Mouse (Mus musculus) small intestine, adult 2 months (tissue): ENCODE results near the gene Vars2.

ENCODE experiments used
- CTCF ChIP-seq: fragments of 200-500 bp; IDR thresholded peaks from 2 replicates; pipeline ENCODE4 v1.5.1; 2012; ENCODE audit warnings: low read depth, mild to moderate bottlenecking, control low read depth, inconsistent platforms, low read length, moderate library complexity, mixed read lengths; ENCODE audit not compliant: insufficient replicate concordance, insufficient read length; ENCODE audit errors: extremely low read depth
- POLR2A ChIP-seq: fragments of 200-500 bp; IDR thresholded peaks from 2 replicates; pipeline ENCODE4 v1.6.1; 2012; ENCODE audit warnings: low read depth, mild to moderate bottlenecking, control low read depth, inconsistent platforms, low read length, moderate library complexity

DNA sequence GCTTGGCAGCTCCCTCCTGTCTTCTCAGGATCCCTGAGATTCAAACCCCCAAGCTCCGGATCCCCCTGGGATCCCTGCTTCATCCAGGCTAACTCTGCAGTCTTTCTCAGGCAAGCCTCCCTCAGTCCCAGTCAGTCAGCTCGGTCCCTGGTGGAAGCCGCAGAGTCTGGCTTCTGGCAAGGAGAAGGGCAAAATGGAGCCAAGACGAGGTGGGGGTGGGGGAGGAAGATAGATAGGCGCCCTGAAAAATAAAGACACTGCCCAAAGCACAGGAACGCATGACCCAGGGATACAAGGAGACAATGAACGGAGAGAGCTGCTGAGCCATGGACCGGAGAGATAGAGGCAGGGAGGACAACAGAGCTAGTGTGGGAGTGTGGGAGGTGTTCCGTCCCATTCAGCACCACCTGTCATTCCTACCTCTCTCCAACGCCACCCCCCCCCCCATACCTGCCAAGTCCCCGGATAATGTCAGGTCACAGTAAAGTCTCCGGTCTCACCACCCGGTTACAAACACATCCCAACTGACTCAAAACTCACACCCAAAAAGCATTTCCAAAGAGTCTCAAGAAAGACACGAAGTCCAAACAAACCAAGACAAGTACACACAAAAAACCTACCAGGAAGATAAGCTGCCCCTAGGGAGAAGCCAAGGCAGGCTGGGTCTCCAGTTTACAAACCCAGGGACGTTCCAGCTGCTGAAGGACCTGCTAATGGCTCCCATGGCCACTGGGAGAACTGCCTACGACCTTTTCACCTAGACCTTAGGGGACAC, 34.0 kb upstream of the Vars2 start:
- TF ChIP-seq CTCF: no peak
- no peak for TF ChIP-seq POLR2A
